Mouse (Mus musculus): ENCODE measurements around the gene Cdv3. TPM values are rescaled to one million over a fixed set of nuclear protein-coding genes. Genes with fewer than 3 reads are reported as not detected.
A peak's percentile ranks its signal among the peaks of the same experiment; 100 is the strongest.

Gene Cdv3
- polyA plus RNA-seq, 1 experiment from 2014 or later: 76.4 TPM

GRCm38 (mm10) chr9:103326449-103326848 is 39.2 kb downstream of the Cdv3 start:
- Histone ChIP-seq H3K27ac (peak overlapping the region; percentile 88), H3K9ac (peak overlapping the region; percentile 50), H3K9me3 (replicated peaks) (no peaks in the 10 kb centered on the region), H3K4me1 (peaks cover 26% of the 10 kb centered on the region), H3K4me3 (0 out of 2 replicates have a peak overlapping the region, but pooled peaks have one; percentile 1), H3K36me3 (peaks cover 100% of the 10 kb centered on the region), H3K4me2 (peak overlapping the region; percentile 51), H3K27me3 (replicated peaks) (no peaks in the 10 kb centered on the region)
- peak; percentile 98 for ATAC-seq
- 37% methylated on average over 9 of the region's 9 CpGs for WGBS (ENCODE audit: insufficient replicate concordance)

GRCm38 (mm10) chr9:103324678-103325077 is 41.0 kb downstream of the Cdv3 start:
- Histone ChIP-seq H3K9me3 (replicated peaks) (no peaks in the 10 kb centered on the region), H3K27me3 (replicated peaks) (no peaks in the 10 kb centered on the region), H3K4me3 (no peak overlapping the region), H3K36me3 (peaks cover 100% of the 10 kb centered on the region), H3K9ac (no peak overlapping the region), H3K27ac (0 out of 2 replicates have a peak overlapping the region, but pooled peaks have one; percentile 9), H3K4me1 (peaks cover 26% of the 10 kb centered on the region), H3K4me2 (no peak overlapping the region)
- no peak for ATAC-seq
- 87% methylated on average over 1 of the region's 2 CpGs for WGBS (ENCODE audit: insufficient replicate concordance)

GRCm38 (mm10) chr9:103309832-103310231 is 55.8 kb downstream of the Cdv3 start:
- Histone ChIP-seq H3K9me3 (replicated peaks) (no peaks in the 10 kb centered on the region), H3K27ac (no peak overlapping the region), H3K4me1 (peaks cover 23% of the 10 kb centered on the region), H3K4me2 (no peak overlapping the region), H3K9ac (no peak overlapping the region), H3K36me3 (peaks cover 79% of the 10 kb centered on the region), H3K27me3 (replicated peaks) (no peaks in the 10 kb centered on the region), H3K4me3 (no peak overlapping the region)
- ATAC-seq: no peak
- 79% methylated on average over 6 of the region's 6 CpGs for WGBS (ENCODE audit: insufficient replicate concordance)

- H3K4me1 ChIP-seq: peaks cover 46% of the 10 kb centered on the region
- peak overlapping the region; percentile 91 for H3K27ac ChIP-seq
- H3K9ac ChIP-seq: peak overlapping the region; percentile 92
- H3K27me3 ChIP-seq (replicated peaks): no peaks in the 10 kb centered on the region
- H3K4me2 ChIP-seq: peak overlapping the region; percentile 85
- H3K4me3 ChIP-seq: peak overlapping the region; percentile 94
- WGBS (ENCODE audit: insufficient replicate concordance): under 1% methylated on average over 40 of the region's 40 CpGs
- no peaks in the 10 kb centered on the region for H3K9me3 ChIP-seq (replicated peaks)
- peak; percentile 78 for ATAC-seq
- peaks cover 38% of the 10 kb centered on the region for H3K36me3 ChIP-seq
Observed at GRCm38 (mm10) chr9:103305332-103306041, 60.2 kb downstream of the Cdv3 start.

GRCm38 (mm10) chr9:103304927-103305326 is 60.7 kb downstream of the Cdv3 start, which contains the start of the genes 1300017J02Rik and Topbp1:
Gene 1300017J02Rik (minus strand): TSS chr9:103305082.
Gene Topbp1 (plus strand): TSS chr9:103305215.
- peak; percentile 96 for ATAC-seq
- no peaks in the 10 kb centered on the region for H3K27me3 ChIP-seq (replicated peaks)
- H3K27ac ChIP-seq: peak within 1 kb of the TSS; percentile 91
- peak within 1 kb of the TSS; percentile 94 for H3K4me3 ChIP-seq
- H3K9me3 ChIP-seq (replicated peaks): no peaks in the 10 kb centered on the region
- H3K9ac ChIP-seq: peak within 1 kb of the TSS; percentile 92
- H3K4me1 ChIP-seq: peaks cover 46% of the 10 kb centered on the region
- under 1% methylated on average over 47 of the region's 49 CpGs for WGBS (ENCODE audit: insufficient replicate concordance)
- peaks cover 33% of the 10 kb centered on the region for H3K36me3 ChIP-seq
- peak within 1 kb of the TSS; percentile 85 for H3K4me2 ChIP-seq

Other genes starting within 250 kb of the Cdv3 start
- 30.3 and 31.5 TPM in 2 replicates for gene Srprb, start 163.7 kb downstream of the Cdv3 start, polyA plus RNA-seq (2016; fragmentation: Nextera tagmentation; extraction: Ambion mirVana)
- gene Gm20425, start 135.5 kb downstream of the Cdv3 start, polyA plus RNA-seq (2016; fragmentation: Nextera tagmentation; extraction: Ambion mirVana): 4.9 and 5.2 TPM in 2 replicates
- 2,820 and 2,901 TPM in 2 replicates for gene Trf, start 135.4 kb downstream of the Cdv3 start, polyA plus RNA-seq (2016; fragmentation: Nextera tagmentation; extraction: Ambion mirVana)
- gene 1300017J02Rik, start 60.8 kb downstream of the Cdv3 start, polyA plus RNA-seq (2016; fragmentation: Nextera tagmentation; extraction: Ambion mirVana): 29.7 and 33.1 TPM in 2 replicates
- gene Topbp1, start 60.6 kb downstream of the Cdv3 start, polyA plus RNA-seq (2016; fragmentation: Nextera tagmentation; extraction: Ambion mirVana): 69.8 and 74.1 TPM in 2 replicates
- gene Bfsp2, start 114.6 kb upstream of the Cdv3 start, polyA plus RNA-seq (2016; fragmentation: Nextera tagmentation; extraction: Ambion mirVana): 0.41 and 0.62 TPM in 2 replicates